Mouse (Mus musculus) myocyte (in vitro differentiated cells): ENCODE results near the gene Ccng2.

Experiments used
- CEBPB ChIP-seq: IDR thresholded peaks from 2 replicates; pipeline ENCODE4 v1.6.1; 2011; ENCODE audit warnings: mild to moderate bottlenecking, moderate library complexity; ENCODE audit not compliant: poor library complexity, insufficient read depth, severe bottlenecking
- MYOD1 ChIP-seq, 3 experiments: IDR thresholded peaks; one replicate each; pipeline ENCODE4 v1.6.1; 2011; ENCODE audit warnings: control low read depth in 2 of 3, low read depth in 2 of 3, mild to moderate bottlenecking in 2 of 3, moderate library complexity in 1 of 3; ENCODE audit not compliant: insufficient read length in 2 of 3, control insufficient read depth in 1 of 3
- POLR2A ChIP-seq: IDR thresholded peaks from one replicate; pipeline ENCODE4 v1.6.1; 2011; ENCODE audit warnings: low read depth, mild to moderate bottlenecking, control low read depth, moderate library complexity; ENCODE audit not compliant: insufficient read length
- POLR2AphosphoS2 ChIP-seq: IDR thresholded peaks from one replicate; pipeline ENCODE4 v1.6.1; 2011; ENCODE audit warnings: low read depth, control low read depth; ENCODE audit not compliant: insufficient read length
- REST ChIP-seq: IDR thresholded peaks from one replicate; pipeline ENCODE4 v1.6.1; 2011; ENCODE audit warnings: mild to moderate bottlenecking, control low read depth, moderate library complexity; ENCODE audit not compliant: insufficient read depth, insufficient read length
- TCF12 ChIP-seq: IDR thresholded peaks from one replicate; pipeline ENCODE4 v1.6.1; 2011; ENCODE audit warnings: mild to moderate bottlenecking, control low read depth; ENCODE audit not compliant: poor library complexity, insufficient read depth, severe bottlenecking

GRCm38 (mm10) chr5:93290282-93290681, 23.2 kb downstream of the Ccng2 start:
- no peak for TF ChIP-seq CEBPB
- TF ChIP-seq REST = no peak
- no peak for TF ChIP-seq POLR2A
- TF ChIP-seq TCF12 = no peak
- TF ChIP-seq MYOD1 (IDR thresholded peaks at IDR 0.05; ENCODE audit: control insufficient read depth in 1 of 3, insufficient read length in 2 of 3, low read depth in 2 of 3) = no peak
- no peak for TF ChIP-seq POLR2AphosphoS2
